Mouse (Mus musculus): ENCODE results near the gene Pla2g10. TPM values are rescaled to one million over a fixed set of nuclear protein-coding genes. Genes with fewer than 3 reads are reported as not detected.

Gene Pla2g10
- total RNA-seq, 1 experiment: 38.9 TPM

GRCm38 (mm10) chr16:13668402-13669108, 62.2 kb downstream of the Pla2g10 start:
- Histone ChIP-seq H3K9me3 (ENCODE audit: control insufficient read depth, insufficient read depth, low read depth, low read length) (no peaks in the 10 kb centered on the region), H3K4me1 (ENCODE audit: control insufficient read depth in 2 of 2, insufficient read depth in 2 of 2, low read length in 2 of 2, poor library complexity in 1 of 2) (peaks cover 0 to 6% of the 10 kb centered on the region in 2 experiments; a peak in 1 of 4 replicates), H3K9ac (ENCODE audit: insufficient read depth, low read depth, low read length, poor library complexity, severe bottlenecking) (no peak overlapping the region; the same call in 1 of the 2 replicates), H3K36me3 (ENCODE audit: control insufficient read depth, insufficient read depth, low read length, poor library complexity, severe bottlenecking) (peaks cover 1% of the 10 kb centered on the region; the same call in 1 of the 2 replicates), H3K27ac (ENCODE audit: insufficient read depth, low read depth, low read length, poor library complexity, severe bottlenecking) (no peak overlapping the region), H3K4me3 (ENCODE audit: insufficient read depth in 1 of 2, low read depth in 1 of 2, low read length in 2 of 2, poor library complexity in 1 of 2, severe bottlenecking in 1 of 2) (peak overlapping the region; percentile 75 to 81; a peak in 2 of 4 replicates)
- DNase-seq (ENCODE audit: low read depth, low spot score): no peak
- TF ChIP-seq HCFC1 (IDR thresholded peaks at IDR 0.05; ENCODE audit: borderline replicate concordance, insufficient read depth, low read length) (no peak), CHD2 (IDR thresholded peaks at IDR 0.05; ENCODE audit: low read depth, low read length) (no peak), ZC3H11A (IDR thresholded peaks at IDR 0.05; ENCODE audit: borderline replicate concordance, low read depth, low read length) (no peak), MAFK (IDR thresholded peaks at IDR 0.05; ENCODE audit: insufficient read depth, low read depth, low read length) (no peak), ZNF384 (IDR thresholded peaks at IDR 0.05; ENCODE audit: low read depth, low read length) (no peak)
- in situ Hi-C loops (cut with MboI; ENCODE audit: low sequenced_read_pairs in 2 of 2, unreplicated experiment in 2 of 2): no loop called here

- peak within 1 kb of the TSS; percentile 49 for H3K27ac ChIP-seq (ENCODE audit: insufficient read depth, low read depth, low read length, poor library complexity, severe bottlenecking)
- peak; percentile 81 for DNase-seq (ENCODE audit: low read depth, low spot score)
- TF ChIP-seq HCFC1 (IDR thresholded peaks at IDR 0.05; ENCODE audit: borderline replicate concordance, insufficient read depth, low read length) (peak; percentile 69; the same call in 1 of the 2 replicates), ZNF384 (IDR thresholded peaks at IDR 0.05; ENCODE audit: low read depth, low read length) (no peak), CHD2 (IDR thresholded peaks at IDR 0.05; ENCODE audit: low read depth, low read length) (no peak)
- peak within 1 kb of the TSS; percentile 78 for H3K9ac ChIP-seq (ENCODE audit: insufficient read depth, low read depth, low read length, poor library complexity, severe bottlenecking)
- peaks cover 6% of the 10 kb centered on the region; the same call in 1 of the 2 replicates for H3K36me3 ChIP-seq (ENCODE audit: control insufficient read depth, insufficient read depth, low read length, poor library complexity, severe bottlenecking)
- H3K4me3 ChIP-seq (ENCODE audit: insufficient read depth in 1 of 2, low read depth in 1 of 2, low read length in 2 of 2, poor library complexity in 1 of 2, severe bottlenecking in 1 of 2): peak within 1 kb of the TSS; percentile 75 to 81
- in situ Hi-C loops (cut with MboI; ENCODE audit: low sequenced_read_pairs in 2 of 2, unreplicated experiment in 2 of 2): no loop called here
- H3K4me1 ChIP-seq (ENCODE audit: control insufficient read depth in 2 of 2, insufficient read depth in 2 of 2, low read length in 2 of 2, poor library complexity in 1 of 2): peaks cover 0 to 5% of the 10 kb centered on the region in 2 experiments; a peak in 1 of 4 replicates
- H3K9me3 ChIP-seq (ENCODE audit: control insufficient read depth, insufficient read depth, low read depth, low read length): no peaks in the 10 kb centered on the region
Observed at GRCm38 (mm10) chr16:13667878-13668343, 62.9 kb downstream of the Pla2g10 start, which contains the start of gene Parn. Gene Parn, minus strand, starts transcription at chr16:13668170.

Other genes starting within 250 kb of the Pla2g10 start
- 28.1 and 30.3 TPM in 2 replicates for gene Parn, start 62.8 kb downstream of the Pla2g10 start, total RNA-seq (2012; rRNA removed)
- 39.4 and 45.5 TPM in 2 replicates for gene Bfar, start 59.1 kb downstream of the Pla2g10 start, total RNA-seq (2012; rRNA removed)
- gene 3110001I22Rik, start 59.1 kb downstream of the Pla2g10 start, total RNA-seq (2012; rRNA removed): 7.8 and 10.9 TPM in 2 replicates
- 125 and 147 TPM in 2 replicates for gene Rrn3, start 49.7 kb upstream of the Pla2g10 start, total RNA-seq (2012; rRNA removed)
- gene Ntan1, start 87.9 kb upstream of the Pla2g10 start, total RNA-seq (2012; rRNA removed): 48.2 and 54.2 TPM in 2 replicates
- 50.8 and 88.3 TPM in 2 replicates for gene Pdxdc1, start 172.1 kb upstream of the Pla2g10 start, total RNA-seq (2012; rRNA removed)
- gene Mpv17l, start 172.2 kb upstream of the Pla2g10 start, total RNA-seq (2012; rRNA removed): 8.4 and 13.9 TPM in 2 replicates

Measured in ES-E14 (cell line).